Mouse (Mus musculus) hindbrain, postnatal 0 days (tissue): ENCODE measurements around the gene Rfng. TPM values are rescaled to one million over a fixed set of nuclear protein-coding genes. Genes with fewer than 3 reads are reported as not detected.
"Not testable (repeated sequence)": the region's sequence is repeated elsewhere in the genome, so short reads cannot be mapped to it uniquely, and the experiment has no call there.

Experiments
- ATAC-seq: fragments of 200-750 bp; cut with Nextera tagmentation; 2 replicates; pipeline ENCODE4 v1.8.0; 2017; ENCODE audit warnings: mild to moderate bottlenecking, moderate TSS enrichment, moderate library complexity
- DNase-seq: peaks from one replicate; pipeline ENCODE4 v3.0.0-alpha.2; 2015; ENCODE audit warnings: low spot score
- H3K27ac ChIP-seq: fragments of 300-500 bp; sonication (generic); 2 replicates; pipeline ENCODE4 v1.5.1; 2014; ENCODE audit warnings: mild to moderate bottlenecking
- H3K27me3 ChIP-seq: fragments of 300-500 bp; sonication (generic); 2 replicates; pipeline ENCODE4 v1.6.1; 2014; ENCODE audit warnings: low read length, mixed read lengths; ENCODE audit not compliant: insufficient read depth
- H3K36me3 ChIP-seq: fragments of 300-500 bp; sonication (generic); 2 replicates; pipeline ENCODE4 v1.6.1; 2014; ENCODE audit warnings: low read length, mixed read lengths; ENCODE audit not compliant: insufficient read depth
- H3K4me1 ChIP-seq: fragments of 300-500 bp; sonication (generic); 2 replicates; pipeline ENCODE4 v1.6.1; 2014; ENCODE audit warnings: antibody characterized with exemption, low read length, mixed read lengths; ENCODE audit not compliant: insufficient read depth
- H3K4me2 ChIP-seq: fragments of 300-500 bp; sonication (generic); 2 replicates; pipeline ENCODE4 v1.6.1; 2014; ENCODE audit warnings: low read depth, mild to moderate bottlenecking, low read length, moderate library complexity, mixed read lengths
- H3K4me3 ChIP-seq: fragments of 300-500 bp; sonication (generic); 2 replicates; pipeline ENCODE4 v1.5.1; 2014; ENCODE audit warnings: low read length
- H3K9ac ChIP-seq: fragments of 300-500 bp; sonication (generic); replicated peaks from 2 replicates; pipeline ENCODE4 v1.6.1; 2014; ENCODE audit warnings: mild to moderate bottlenecking, low read length, moderate library complexity, mixed read lengths
- H3K9me3 ChIP-seq: fragments of 300-500 bp; sonication (generic); 2 replicates; pipeline ENCODE4 v1.6.1; 2016; ENCODE audit warnings: low read length, mixed read lengths
- CTCF ChIP-seq: IDR thresholded peaks from 2 replicates; pipeline ENCODE4 v1.5.1; 2016; ENCODE audit warnings: antibody characterized with exemption, control low read depth, low read depth
- WGBS: fragments of 180-500 bp; shearing (Covaris S2); extraction: QIAGEN DNeasy Blood & Tissue Kit; methylation state at CpG from one replicate; pipeline ENCODE4 v1.1.7; 2014; 5-methylcytosine and 5-hydroxymethylcytosine counted together
- polyA plus RNA-seq: library from polyadenylated mRNA; unstranded; fragments of >200 nt; fragmentation: Nextera tagmentation; extraction: Ambion mirVana; gene quantifications from 2 replicates; pipeline ENCODE4 v1.2.1, GENCODE M21; 2015
- total RNA-seq: library from RNA; depleted of rRNA; stranded (reverse); fragments of >200 nt; gene quantifications from 2 replicates; pipeline ENCODE4 v1.2.3, GENCODE M21; 2014; rRNA removed

The Rfng gene
- total RNA-seq (93.6 and 97.0 TPM in 2 replicates), polyA plus RNA-seq (94.6 and 107 TPM in 2 replicates)

- H3K4me2 ChIP-seq: peak within 1 kb of the TSS; percentile 98
- no peaks in the 10 kb centered on the region for H3K9me3 ChIP-seq
- DNase-seq (peak; percentile 89), ATAC-seq (peak; percentile 81)
- H3K4me3 ChIP-seq: peak within 1 kb of the TSS; percentile 82
- 1% methylated on average over 91 of the region's 107 CpGs for WGBS
- TF ChIP-seq CTCF: no peak
- peak within 1 kb of the TSS; percentile 87 for H3K27ac ChIP-seq
- H3K4me1 ChIP-seq: peaks cover 13% of the 10 kb centered on the region; the same call in 1 of the 2 replicates
- peak within 1 kb of the TSS; percentile 92 for H3K9ac ChIP-seq
- H3K36me3 ChIP-seq: peaks cover 41% of the 10 kb centered on the region
- no peaks in the 10 kb centered on the region for H3K27me3 ChIP-seq
These were observed at the start of gene Rfng, which contains the start of gene Gps1 for GRCm38 (mm10) chr11:120784064-120784791. Rfng (minus strand) TSS chr11:120784207. Gps1 (plus strand) TSS chr11:120784272.

- WGBS: 97% methylated on average over 5 of the region's 5 CpGs
- not testable (repeated sequence) for H3K4me1 ChIP-seq, ATAC-seq
These were observed 49.0 kb upstream of the Rfng start for GRCm38 (mm10) chr11:120832962-120833361.

GRCm38 (mm10) chr11:120831659-120832440 is 47.8 kb upstream of the Rfng start:
- Histone ChIP-seq H3K4me1 (no peaks in the 10 kb centered on the region; the same call in 1 of the 2 replicates), H3K27me3 (no peaks in the 10 kb centered on the region), H3K4me2 (no peak overlapping the region), H3K36me3 (0 out of 2 replicates have a peak, but pooled peaks cover 4% of the 10 kb centered on the region), H3K4me3 (no peak overlapping the region), H3K9ac (no peak overlapping the region), H3K27ac (no peak overlapping the region), H3K9me3 (no peaks in the 10 kb centered on the region)
- 84% methylated on average over 3 of the region's 3 CpGs for WGBS
- no peak for ATAC-seq
- DNase-seq: no peak
- TF ChIP-seq CTCF: no peak

More at GRCm38 (mm10) chr11:120832962-120833361, 49.0 kb upstream of the Rfng start:
- not testable (repeated sequence) for H3K4me3 ChIP-seq, H3K4me2 ChIP-seq, H3K9ac ChIP-seq, H3K27me3 ChIP-seq, DNase-seq, H3K9me3 ChIP-seq, H3K36me3 ChIP-seq
- H3K27ac ChIP-seq: peak overlapping the region; percentile 75

GRCm38 (mm10) chr11:120830686-120831085 is 46.7 kb upstream of the Rfng start:
- H3K4me1 ChIP-seq: peaks cover under 1% of the 10 kb centered on the region; the same call in 1 of the 2 replicates
- H3K9ac ChIP-seq: no peak overlapping the region
- no peak for DNase-seq

GRCm38 (mm10) chr11:120829757-120830532 is 45.9 kb upstream of the Rfng start:
- H3K36me3 ChIP-seq: 0 out of 2 replicates have a peak, but pooled peaks cover 4% of the 10 kb centered on the region
- no peak for TF ChIP-seq CTCF
- no peak overlapping the region for H3K4me2 ChIP-seq
- DNase-seq (no peak), ATAC-seq (no peak)
- no peak overlapping the region for H3K27ac ChIP-seq
- H3K9me3 ChIP-seq: no peaks in the 10 kb centered on the region
- WGBS: 87% methylated on average over 10 of the region's 10 CpGs
- H3K9ac ChIP-seq: no peak overlapping the region
- H3K27me3 ChIP-seq: no peaks in the 10 kb centered on the region
- H3K4me3 ChIP-seq: no peak overlapping the region
- H3K4me1 ChIP-seq: peaks cover 8% of the 10 kb centered on the region

More at GRCm38 (mm10) chr11:120830686-120831085, 46.7 kb upstream of the Rfng start:
- ATAC-seq: no peak
- H3K4me2 ChIP-seq: no peak overlapping the region
- WGBS: 73% methylated on average over 12 of the region's 12 CpGs
- no peak overlapping the region for H3K4me3 ChIP-seq
- H3K36me3 ChIP-seq: 0 out of 2 replicates have a peak, but pooled peaks cover 4% of the 10 kb centered on the region
- H3K27ac ChIP-seq: no peak overlapping the region
- no peaks in the 10 kb centered on the region for H3K9me3 ChIP-seq
- no peaks in the 10 kb centered on the region for H3K27me3 ChIP-seq
- no peak for TF ChIP-seq CTCF

GRCm38 (mm10) chr11:120828416-120828815 is 44.4 kb upstream of the Rfng start:
- Histone ChIP-seq H3K27ac (no peak overlapping the region), H3K4me1 (peaks cover 9% of the 10 kb centered on the region), H3K9me3 (no peaks in the 10 kb centered on the region), H3K27me3 (no peaks in the 10 kb centered on the region), H3K4me2 (no peak overlapping the region), H3K9ac (no peak overlapping the region), H3K4me3 (no peak overlapping the region), H3K36me3 (0 out of 2 replicates have a peak, but pooled peaks cover 4% of the 10 kb centered on the region)
- WGBS: 77% methylated on average over 4 of the region's 4 CpGs
- ATAC-seq (no peak), DNase-seq (no peak)
- no peak for TF ChIP-seq CTCF
